Mouse (Mus musculus): ENCODE results near the gene Emcn. TPM values are rescaled to one million over a fixed set of nuclear protein-coding genes. Genes with fewer than 3 reads are reported as not detected.

Emcn gene
- not detected in 2 replicates for polyA plus RNA-seq (2011; ENCODE audit: insufficient read depth, insufficient read length, low read depth, missing spikeins)

GRCm38 (mm10) chr3:137340938-137341337 is at the start of gene Emcn:
Gene Emcn (plus strand): TSS chr3:137341067.
- H3K9ac ChIP-seq (ENCODE audit: low read depth, poor library complexity, severe bottlenecking) = no peak within 1 kb of the TSS
- no peaks in the 10 kb centered on the region for H3K36me3 ChIP-seq (ENCODE audit: control insufficient read depth, insufficient read depth, low read length, poor library complexity, severe bottlenecking)
- H3K4me1 ChIP-seq (ENCODE audit: control insufficient read depth, insufficient read depth, low read length) = no peaks in the 10 kb centered on the region
- TF ChIP-seq CTCF (IDR thresholded peaks at IDR 0.05; ENCODE audit: low read depth, low read length) (no peak), EP300 (IDR thresholded peaks at IDR 0.05; ENCODE audit: insufficient read depth, low read depth, low read length) (no peak), POLR2A (IDR thresholded peaks at IDR 0.05; ENCODE audit: insufficient read depth, low read length) (no peak)
- no peaks in the 10 kb centered on the region for H3K9me3 ChIP-seq (replicated peaks; ENCODE audit: control insufficient read depth, insufficient read depth, low read length, poor library complexity, severe bottlenecking)
- no peaks in the 10 kb centered on the region for H3K27me3 ChIP-seq (ENCODE audit: control insufficient read depth, insufficient read depth, low read length, poor library complexity, severe bottlenecking)
- no peak within 1 kb of the TSS for H3K27ac ChIP-seq (ENCODE audit: insufficient read depth, low read length)
- no peak within 1 kb of the TSS for H3K4me3 ChIP-seq (ENCODE audit: low read depth, low read length)

- H3K4me3 ChIP-seq (ENCODE audit: low read depth, low read length) = no peak overlapping the region
- TF ChIP-seq CTCF (IDR thresholded peaks at IDR 0.05; ENCODE audit: low read depth, low read length) (no peak), POLR2A (IDR thresholded peaks at IDR 0.05; ENCODE audit: insufficient read depth, low read length) (no peak), EP300 (IDR thresholded peaks at IDR 0.05; ENCODE audit: insufficient read depth, low read depth, low read length) (no peak)
- H3K27ac ChIP-seq (ENCODE audit: insufficient read depth, low read length) = no peak overlapping the region
- no peaks in the 10 kb centered on the region for H3K27me3 ChIP-seq (ENCODE audit: control insufficient read depth, insufficient read depth, low read length, poor library complexity, severe bottlenecking)
- H3K36me3 ChIP-seq (ENCODE audit: control insufficient read depth, insufficient read depth, low read length, poor library complexity, severe bottlenecking) = no peaks in the 10 kb centered on the region
- H3K9me3 ChIP-seq (replicated peaks; ENCODE audit: control insufficient read depth, insufficient read depth, low read length, poor library complexity, severe bottlenecking) = no peaks in the 10 kb centered on the region
- no peaks in the 10 kb centered on the region for H3K4me1 ChIP-seq (ENCODE audit: control insufficient read depth, insufficient read depth, low read length)
- no peak overlapping the region for H3K9ac ChIP-seq (ENCODE audit: low read depth, poor library complexity, severe bottlenecking)
Measured at GRCm38 (mm10) chr3:137293174-137293591, 47.7 kb upstream of the Emcn start.

DNA sequence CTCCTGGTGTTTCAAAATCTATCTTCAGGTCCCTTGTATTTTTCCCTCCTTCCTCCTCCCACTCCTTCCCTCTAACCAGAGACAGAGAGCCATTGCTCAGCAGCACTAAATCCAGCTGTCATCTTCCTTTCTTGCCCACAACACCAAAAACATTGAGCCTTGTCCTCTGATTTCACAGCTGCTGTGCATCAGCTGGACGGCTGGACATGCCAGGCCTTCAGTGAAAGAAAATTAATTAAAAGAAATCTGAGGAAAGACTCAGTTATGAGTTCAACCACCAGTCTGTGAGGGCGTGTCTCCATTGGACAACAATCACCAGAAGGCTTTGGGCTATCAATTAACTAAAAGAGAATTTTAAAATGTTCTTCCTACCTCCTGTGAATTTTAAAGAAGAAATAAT is 42.6 kb upstream of the Emcn start:
- Histone ChIP-seq H3K27ac (ENCODE audit: insufficient read depth, low read length) (no peak overlapping the region), H3K9ac (ENCODE audit: low read depth, poor library complexity, severe bottlenecking) (no peak overlapping the region), H3K4me3 (ENCODE audit: low read depth, low read length) (no peak overlapping the region), H3K27me3 (ENCODE audit: control insufficient read depth, insufficient read depth, low read length, poor library complexity, severe bottlenecking) (no peaks in the 10 kb centered on the region), H3K4me1 (ENCODE audit: control insufficient read depth, insufficient read depth, low read length) (no peaks in the 10 kb centered on the region), H3K36me3 (ENCODE audit: control insufficient read depth, insufficient read depth, low read length, poor library complexity, severe bottlenecking) (no peaks in the 10 kb centered on the region), H3K9me3 (replicated peaks; ENCODE audit: control insufficient read depth, insufficient read depth, low read length, poor library complexity, severe bottlenecking) (no peaks in the 10 kb centered on the region)
- TF ChIP-seq CTCF (IDR thresholded peaks at IDR 0.05; ENCODE audit: low read depth, low read length) (no peak), EP300 (IDR thresholded peaks at IDR 0.05; ENCODE audit: insufficient read depth, low read depth, low read length) (no peak), POLR2A (IDR thresholded peaks at IDR 0.05; ENCODE audit: insufficient read depth, low read length) (no peak)

DNA sequence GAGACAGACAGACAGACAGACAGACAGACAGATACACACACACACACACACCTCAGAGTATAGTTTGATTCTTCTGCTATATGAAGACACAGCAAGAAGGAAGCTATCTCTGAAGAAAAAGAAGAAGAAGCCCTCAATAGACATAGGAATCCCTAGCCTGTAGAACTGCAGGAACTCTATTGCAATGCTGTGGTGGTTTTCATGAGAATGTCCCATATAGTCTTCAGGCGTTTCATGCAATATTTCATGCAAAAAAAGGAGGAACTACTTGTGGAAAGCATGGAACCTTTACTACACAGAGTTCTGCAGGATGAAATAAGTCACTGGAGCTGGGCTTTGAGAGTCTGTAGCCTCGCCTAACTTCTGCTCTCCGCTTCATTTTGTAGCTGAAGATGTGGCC is 40.7 kb upstream of the Emcn start:
- Histone ChIP-seq H3K9me3 (replicated peaks; ENCODE audit: control insufficient read depth, insufficient read depth, low read length, poor library complexity, severe bottlenecking) (no peaks in the 10 kb centered on the region), H3K4me3 (ENCODE audit: low read depth, low read length) (no peak overlapping the region), H3K4me1 (ENCODE audit: control insufficient read depth, insufficient read depth, low read length) (no peaks in the 10 kb centered on the region), H3K27ac (ENCODE audit: insufficient read depth, low read length) (no peak overlapping the region), H3K9ac (ENCODE audit: low read depth, poor library complexity, severe bottlenecking) (no peak overlapping the region), H3K27me3 (ENCODE audit: control insufficient read depth, insufficient read depth, low read length, poor library complexity, severe bottlenecking) (no peaks in the 10 kb centered on the region), H3K36me3 (ENCODE audit: control insufficient read depth, insufficient read depth, low read length, poor library complexity, severe bottlenecking) (no peaks in the 10 kb centered on the region)
- TF ChIP-seq CTCF (IDR thresholded peaks at IDR 0.05; ENCODE audit: low read depth, low read length) = no peak
- no peak for TF ChIP-seq POLR2A (IDR thresholded peaks at IDR 0.05; ENCODE audit: insufficient read depth, low read length)
- TF ChIP-seq EP300 (IDR thresholded peaks at IDR 0.05; ENCODE audit: insufficient read depth, low read depth, low read length) = no peak

- Histone ChIP-seq H3K9ac (ENCODE audit: low read depth, poor library complexity, severe bottlenecking) (no peak overlapping the region), H3K4me3 (ENCODE audit: low read depth, low read length) (no peak overlapping the region), H3K27ac (ENCODE audit: insufficient read depth, low read length) (no peak overlapping the region), H3K27me3 (ENCODE audit: control insufficient read depth, insufficient read depth, low read length, poor library complexity, severe bottlenecking) (no peaks in the 10 kb centered on the region), H3K4me1 (ENCODE audit: control insufficient read depth, insufficient read depth, low read length) (no peaks in the 10 kb centered on the region), H3K9me3 (replicated peaks; ENCODE audit: control insufficient read depth, insufficient read depth, low read length, poor library complexity, severe bottlenecking) (no peaks in the 10 kb centered on the region; the same call in 1 of the 2 replicates), H3K36me3 (ENCODE audit: control insufficient read depth, insufficient read depth, low read length, poor library complexity, severe bottlenecking) (no peaks in the 10 kb centered on the region)
- TF ChIP-seq EP300 (IDR thresholded peaks at IDR 0.05; ENCODE audit: insufficient read depth, low read depth, low read length) (no peak), CTCF (IDR thresholded peaks at IDR 0.05; ENCODE audit: low read depth, low read length) (no peak), POLR2A (IDR thresholded peaks at IDR 0.05; ENCODE audit: insufficient read depth, low read length) (no peak)
Measured at GRCm38 (mm10) chr3:137301195-137301594, 39.7 kb upstream of the Emcn start.

- Histone ChIP-seq H3K4me1 (ENCODE audit: control insufficient read depth, insufficient read depth, low read length) (no peaks in the 10 kb centered on the region), H3K4me3 (ENCODE audit: low read depth, low read length) (no peak overlapping the region), H3K36me3 (ENCODE audit: control insufficient read depth, insufficient read depth, low read length, poor library complexity, severe bottlenecking) (no peaks in the 10 kb centered on the region), H3K9ac (ENCODE audit: low read depth, poor library complexity, severe bottlenecking) (no peak overlapping the region), H3K27me3 (ENCODE audit: control insufficient read depth, insufficient read depth, low read length, poor library complexity, severe bottlenecking) (no peaks in the 10 kb centered on the region), H3K27ac (ENCODE audit: insufficient read depth, low read length) (no peak overlapping the region), H3K9me3 (replicated peaks; ENCODE audit: control insufficient read depth, insufficient read depth, low read length, poor library complexity, severe bottlenecking) (no peaks in the 10 kb centered on the region; the same call in 1 of the 2 replicates)
- TF ChIP-seq POLR2A (IDR thresholded peaks at IDR 0.05; ENCODE audit: insufficient read depth, low read length) (no peak), CTCF (IDR thresholded peaks at IDR 0.05; ENCODE audit: low read depth, low read length) (no peak), EP300 (IDR thresholded peaks at IDR 0.05; ENCODE audit: insufficient read depth, low read depth, low read length) (no peak)
Measured at GRCm38 (mm10) chr3:137302804-137303203, 38.1 kb upstream of the Emcn start.

Measured in ES-Bruce4 (cell line).